10 mouse cellular contexts compared by ENCODE assay signal in genomic region chr9:63632924-63633323, GRCm38 (mm10). TPM values are rescaled to one million over a fixed set of nuclear protein-coding genes. Genes with fewer than 3 reads are reported as not detected.
DNase-seq lines count a peak whose midpoint lies in the region; ATAC-seq and TF ChIP-seq lines count a peak whose summit lies in the region.
"Had no signal": no experiment of that assay in that cellular context is flagged by ENCODE, and none has a peak within 500 bp of the region (broad histone marks: within the 10 kb centered on the region; RNA-seq: fewer than 3 reads in every experiment).

No protein-coding gene starts in this region.

- 0 out of 2 replicates have a peak overlapping the region, but pooled peaks have one; percentile 8 for H3K4me2 ChIP-seq in embryonic facial prominence, embryonic 15.5 days (replicated peaks)
- H3K4me2 ChIP-seq in midbrain, embryonic 16.5 days (ENCODE audit: low read length): 0 out of 2 replicates have a peak overlapping the region, but pooled peaks have one; percentile 21

- H3K4me1 ChIP-seq in embryonic facial prominence, embryonic 15.5 days: peaks cover 13% of the 10 kb centered on the region
- H3K4me1 ChIP-seq in midbrain, embryonic 16.5 days (ENCODE audit: control insufficient read depth, insufficient read depth, low read length): 0 out of 2 replicates have a peak, but pooled peaks cover 5% of the 10 kb centered on the region
- H3K4me1 ChIP-seq in heart, embryonic 10.5 days: no peaks in the 10 kb centered on the region

- TF ChIP-seq CTCF in left cerebral cortex, adult 2 months (IDR thresholded peaks at IDR 0.05): no peak; the same call in 1 of the 2 replicates

- H3K4me3 ChIP-seq in embryonic facial prominence, embryonic 15.5 days (replicated peaks): no peak overlapping the region
- H3K4me3 ChIP-seq in left cerebral cortex, adult 2 months: no peak overlapping the region
- H3K4me3 ChIP-seq in midbrain, embryonic 16.5 days (ENCODE audit: low read depth, low read length): no peak overlapping the region
- no peak overlapping the region for H3K4me3 ChIP-seq in heart, embryonic 10.5 days

- peak overlapping the region; percentile 83 for H3K27ac ChIP-seq in embryonic facial prominence, embryonic 15.5 days (replicated peaks)
- H3K27ac ChIP-seq in left cerebral cortex, adult 2 months: peak overlapping the region; percentile 65; the same call in 1 of the 2 replicates
- H3K27ac ChIP-seq in midbrain, embryonic 16.5 days (ENCODE audit: low read length): no peak overlapping the region
- H3K27ac ChIP-seq in heart, embryonic 10.5 days: no peak overlapping the region
- H3K27ac ChIP-seq: kidney, postnatal 0 days had no signal

- peak; percentile 66 for ATAC-seq in embryonic facial prominence, embryonic 15.5 days (ENCODE audit: insufficient number of reproducible peaks, low FRiP score, low TSS enrichment, low read depth)
- no peak for ATAC-seq in midbrain, embryonic 16.5 days

- no peaks in the 10 kb centered on the region for H3K27me3 ChIP-seq in embryonic facial prominence, embryonic 15.5 days
- no peaks in the 10 kb centered on the region for H3K27me3 ChIP-seq in midbrain, embryonic 16.5 days (ENCODE audit: control insufficient read depth, insufficient read depth, low read depth, low read length)
- H3K27me3 ChIP-seq in heart, embryonic 10.5 days (ENCODE audit: insufficient read depth, poor library complexity, severe bottlenecking): no peaks in the 10 kb centered on the region

- no peaks in the 10 kb centered on the region for H3K9me3 ChIP-seq in embryonic facial prominence, embryonic 15.5 days (replicated peaks)
- H3K9me3 ChIP-seq in midbrain, embryonic 16.5 days (replicated peaks; ENCODE audit: control insufficient read depth, low read length, poor library complexity, severe bottlenecking): no peaks in the 10 kb centered on the region
- H3K9me3 ChIP-seq in heart, embryonic 10.5 days: no peaks in the 10 kb centered on the region

- 29% methylated on average over 11 of the region's 11 CpGs for WGBS in embryonic facial prominence, embryonic 15.5 days
- WGBS in midbrain, embryonic 16.5 days: 17% methylated on average over 11 of the region's 11 CpGs
- WGBS in heart, embryonic 10.5 days: 91% methylated on average over 11 of the region's 11 CpGs

- peaks cover 29% of the 10 kb centered on the region for H3K36me3 ChIP-seq in embryonic facial prominence, embryonic 15.5 days
- peaks cover 8% of the 10 kb centered on the region for H3K36me3 ChIP-seq in midbrain, embryonic 16.5 days (ENCODE audit: control insufficient read depth, insufficient read depth, low read length)
- peaks cover 45% of the 10 kb centered on the region for H3K36me3 ChIP-seq in heart, embryonic 10.5 days

- DNase-seq in layer of hippocampus, adult 18-20 months (ENCODE audit: low spot score in 2 of 2): peak; percentile 75 to 91
- no peak for DNase-seq in layer of hippocampus, adult 9-10 months (ENCODE audit: low spot score)
- DNase-seq in left cerebral cortex, adult 2 months (ENCODE audit: extremely low spot score in 1 of 2, low spot score in 2 of 2): peak in 1 of 2 experiments; percentile 56
- no peak for DNase-seq in spleen, postnatal 14 days (ENCODE audit: low spot score in 2 of 2)
- no peak for DNase-seq in heart, embryonic 10.5 days (ENCODE audit: low spot score)
- DNase-seq: thymus, postnatal 4 days had no signal

- intact Hi-C loops in left cerebral cortex, adult 2 months (cut with DNase I): loop anchor here (5.0 kb wide), 1 partner anchor 124 kb away; the partner anchor contains the start of gene Smad3

- no peak overlapping the region for H3K9ac ChIP-seq in embryonic facial prominence, embryonic 15.5 days
- H3K9ac ChIP-seq in midbrain, embryonic 16.5 days (ENCODE audit: low read depth, low read length): no peak overlapping the region

RNA-seq across cellular contexts. Expression of gene Aagab, which starts 30.5 kb away (rescaled TPM):
- 10 to 100 TPM; 59.0 to 64.8 TPM for total RNA-seq in layer of hippocampus, adult 18-20 months (2021)
- 30.3 and 33.0 TPM in 2 replicates for polyA plus RNA-seq in embryonic facial prominence, embryonic 15.5 days (2015; fragmentation: Nextera tagmentation; extraction: Ambion mirVana)
- 10 to 100 TPM; 52.8 to 54.2 TPM for total RNA-seq in left cerebral cortex, adult 2 months (2021)
- polyA plus RNA-seq in midbrain, embryonic 16.5 days (2015; fragmentation: Nextera tagmentation; extraction: Ambion mirVana): 69.6 and 70.7 TPM in 2 replicates
- polyA plus RNA-seq in heart, embryonic 10.5 days (2016; fragmentation: Nextera tagmentation; extraction: Ambion mirVana): 27.8 and 28.0 TPM in 2 replicates

RNA-seq across cellular contexts. Expression of gene Iqch, which starts 30.6 kb away (rescaled TPM):
- total RNA-seq in layer of hippocampus, adult 18-20 months (2021): under 1 TPM in 1 of 2 experiments, not detected in 1; 0.07 TPM
- 0.21 and 0.60 TPM in 2 replicates for polyA plus RNA-seq in embryonic facial prominence, embryonic 15.5 days (2015; fragmentation: Nextera tagmentation; extraction: Ambion mirVana)
- total RNA-seq in left cerebral cortex, adult 2 months (2021): not detected
- polyA plus RNA-seq in midbrain, embryonic 16.5 days (2015; fragmentation: Nextera tagmentation; extraction: Ambion mirVana): 0.15 TPM in 1 of 2 replicates, not detected in the other
- 0.11 TPM in 1 of 2 replicates, not detected in the other for polyA plus RNA-seq in heart, embryonic 10.5 days (2016; fragmentation: Nextera tagmentation; extraction: Ambion mirVana)
- total RNA-seq: gastrocnemius, adult 18-20 months had no signal

Comparison
In these comparisons a context has a peak if more than half of its experiments do, and no peak if none do; other contexts are left out.
1. DNase-seq: peak in layer of hippocampus, adult 18-20 months (2 of 2); none in layer of hippocampus, adult 9-10 months (single experiment), spleen, postnatal 14 days (0 of 2) and heart, embryonic 10.5 days (single experiment).
2. H3K27ac ChIP-seq: peak in embryonic facial prominence, embryonic 15.5 days (single experiment) and left cerebral cortex, adult 2 months (single experiment); none in midbrain, embryonic 16.5 days (single experiment) and heart, embryonic 10.5 days (single experiment).